ENCODE assay signal across 9 mouse cellular contexts in genomic region chr4:54587197-54587596, GRCm38 (mm10).
DNase-seq lines count a peak whose midpoint lies in the region.
"Had no signal": no experiment of that assay in that cellular context is flagged by ENCODE, and none has a peak within 500 bp of the region (broad histone marks: within the 10 kb centered on the region; RNA-seq: fewer than 3 reads in every experiment).

No protein-coding gene starts in this region.

- DNase-seq in heart, adult 11 months: peak; percentile 89
- no peak for DNase-seq in heart, postnatal 10 days
- DNase-seq in right cerebral cortex, postnatal 10 days (ENCODE audit: low spot score in 2 of 2): peak; percentile 32 to 38
- DNase-seq in right cerebral cortex, postnatal 14 days: no peak
- DNase-seq in gonadal fat pad, adult 2 months (ENCODE audit: low read depth): peak; percentile 27
- DNase-seq in urinary bladder, adult 18-20 months (ENCODE audit: low spot score in 2 of 2): no peak
- no peak for DNase-seq in kidney, adult 18-20 months
- no peak for DNase-seq in natural killer cell, adult 2 months (ENCODE audit: low spot score in 2 of 2)
- DNase-seq: thymus, postnatal 25 days had no signal

- intact Hi-C loops in heart, postnatal 10 days (cut with DNase I): no loop called here

Comparison
In these comparisons a context has a peak if more than half of its experiments do, and no peak if none do; other contexts are left out.
1. DNase-seq: peak in heart, adult 11 months (single experiment), right cerebral cortex, postnatal 10 days (2 of 2) and gonadal fat pad, adult 2 months (single experiment); none in heart, postnatal 10 days (0 of 2), right cerebral cortex, postnatal 14 days (single experiment), urinary bladder, adult 18-20 months (0 of 2), kidney, adult 18-20 months (single experiment) and natural killer cell, adult 2 months (0 of 2).